Mouse (Mus musculus): Measurements from ENCODE around the gene Desi2.
"Not testable (repeated sequence)": the region's sequence is repeated elsewhere in the genome, so short reads cannot be mapped to it uniquely, and the experiment has no call there.

Desi2 gene

DNA sequence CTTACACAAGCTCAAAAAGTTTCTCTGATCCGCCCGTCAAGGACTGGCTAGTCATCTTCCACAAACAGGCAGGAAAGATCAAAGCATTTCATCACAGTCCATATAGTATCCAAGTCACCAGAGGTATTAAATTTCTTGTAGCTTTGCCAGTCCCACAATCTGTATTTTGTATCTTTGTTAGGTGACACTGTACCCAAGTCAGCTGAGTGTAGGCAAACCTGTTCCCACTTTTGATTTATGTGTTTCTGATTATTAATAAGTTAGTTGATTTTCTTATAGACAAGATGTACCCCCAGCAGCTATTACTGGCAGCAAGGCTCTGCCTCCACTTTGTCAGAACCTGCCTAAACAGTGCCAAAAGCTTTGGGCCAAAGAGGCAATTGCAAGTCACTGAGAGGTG, 71.6 kb downstream of the Desi2 start:
- no peak for DNase-seq (ENCODE audit: low read depth)

DNA sequence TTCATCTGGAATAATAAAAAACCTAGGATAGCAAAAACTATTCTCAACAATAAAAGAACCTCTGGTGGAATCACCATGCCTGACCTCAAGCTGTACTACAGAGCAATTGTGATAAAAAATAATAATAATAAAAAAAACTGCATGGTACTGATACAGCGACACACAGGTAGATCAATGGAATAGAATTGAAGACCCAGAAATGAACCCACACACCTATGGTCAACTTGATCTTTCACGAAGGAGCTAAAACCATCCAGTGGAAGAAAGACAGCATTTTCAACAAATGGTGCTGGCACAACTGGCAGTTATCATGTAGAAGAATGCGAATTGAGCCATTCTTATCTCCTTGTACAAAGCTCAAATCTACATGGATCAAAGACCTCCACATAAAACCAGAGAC, 78.2 kb downstream of the Desi2 start:
- not testable (repeated sequence) for DNase-seq (ENCODE audit: low read depth)

DNA sequence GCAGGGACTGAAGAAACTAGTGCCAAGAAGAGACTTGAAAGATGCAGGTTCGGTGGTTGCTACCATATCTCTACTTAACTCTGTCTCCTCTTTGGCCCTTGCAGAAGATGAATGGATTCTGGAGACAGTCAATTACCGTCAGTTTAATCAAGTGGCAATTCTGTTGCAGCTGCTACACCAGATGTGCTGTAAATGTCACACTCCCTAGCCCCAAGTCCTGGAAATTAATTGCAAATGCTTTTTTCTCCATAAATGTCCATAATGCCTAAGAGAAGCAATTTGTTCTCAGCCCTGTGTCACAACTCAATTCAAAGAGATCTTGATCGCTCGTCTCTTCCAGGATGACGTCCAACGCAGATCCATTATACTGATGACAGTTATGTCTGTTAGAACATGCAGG, 83.4 kb downstream of the Desi2 start:
- no peak for DNase-seq (ENCODE audit: low read depth)

DNA sequence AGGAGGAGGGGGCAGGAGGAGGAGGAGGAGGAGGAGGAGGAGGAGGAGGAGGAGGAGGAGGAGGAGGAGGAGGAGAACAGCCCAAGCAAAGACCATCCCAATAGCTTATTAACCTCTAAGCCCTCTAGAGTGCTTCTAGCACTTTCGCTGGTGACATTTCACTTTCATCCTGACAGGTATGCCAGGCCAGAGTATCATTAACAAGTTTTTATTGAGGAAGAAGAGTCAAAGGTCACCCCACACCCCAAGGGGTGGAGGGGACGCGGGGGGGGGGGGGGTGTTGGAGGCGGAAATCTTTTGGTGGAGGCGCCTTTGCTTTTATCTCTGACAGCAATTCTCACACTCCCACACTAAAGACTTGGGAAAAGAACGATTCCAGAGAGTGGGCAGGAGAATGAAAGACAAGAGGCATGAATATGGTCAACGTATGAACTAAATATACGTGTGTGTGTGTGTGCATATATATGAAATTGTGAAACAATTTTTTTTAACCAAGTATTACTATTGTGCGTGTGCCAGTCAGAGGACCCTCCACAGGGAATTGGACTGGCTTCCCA, 88.0 kb downstream of the Desi2 start:
- no peak for DNase-seq (ENCODE audit: low read depth)

DNA sequence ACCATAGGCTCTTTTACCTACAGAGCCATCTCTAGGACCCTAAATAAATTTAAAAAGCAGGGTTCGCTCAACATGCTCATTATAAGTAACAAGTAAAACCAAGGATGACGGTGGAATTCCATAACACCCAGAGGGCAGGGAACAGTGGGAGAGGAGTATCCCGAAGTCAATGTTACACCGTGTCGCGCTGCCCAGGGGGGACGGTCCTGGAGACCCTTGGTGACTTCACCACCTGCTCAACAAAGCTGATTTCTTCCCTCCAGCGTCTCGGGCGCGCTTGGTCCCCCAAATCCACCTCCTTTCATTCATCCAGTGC, 88.5 kb downstream of the Desi2 start:
- no peak for DNase-seq (ENCODE audit: low read depth)

DNA sequence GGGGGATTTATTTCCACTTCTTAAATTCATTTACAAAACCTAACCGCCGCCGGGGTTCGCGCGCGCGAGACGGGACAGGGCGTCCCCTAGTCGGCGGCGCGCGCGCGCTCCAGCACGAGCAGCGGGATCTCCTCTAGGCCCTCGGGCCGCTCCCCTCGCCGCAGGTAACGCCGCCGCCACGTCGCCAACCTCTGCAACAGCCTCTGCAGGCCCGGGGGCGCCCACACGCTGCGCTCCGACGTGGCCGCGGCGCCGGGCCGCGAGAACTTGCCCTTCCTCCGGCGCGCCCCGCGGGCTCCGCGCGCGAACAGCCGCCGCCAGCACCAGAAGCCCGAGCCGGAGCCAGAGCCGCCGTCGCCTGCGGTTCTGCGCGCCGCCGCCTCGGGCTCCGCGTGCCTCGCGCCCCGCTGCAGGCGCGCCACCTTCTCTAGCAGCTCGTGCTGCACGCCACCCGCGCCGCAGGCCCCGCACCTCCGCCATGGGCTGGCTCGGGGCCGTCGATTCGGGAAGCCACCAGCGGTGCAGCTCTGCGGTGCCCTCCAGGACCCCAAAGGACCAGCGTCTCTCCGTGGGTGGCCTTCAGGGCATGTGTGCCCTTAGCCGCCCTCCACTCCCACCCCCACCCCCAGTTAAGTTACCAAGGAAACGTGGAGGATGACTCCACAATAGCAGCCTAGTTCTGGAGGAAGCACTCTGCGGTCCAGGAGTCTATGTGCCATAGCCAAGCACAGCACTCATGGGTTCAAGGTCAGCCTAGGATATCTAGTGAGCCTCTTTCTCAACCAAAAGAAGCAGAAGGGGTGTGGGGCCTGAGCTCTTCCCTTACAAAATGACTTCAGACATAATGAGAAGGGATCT, 89.1 kb downstream of the Desi2 start:
- no peak for DNase-seq (ENCODE audit: low read depth)

DNA sequence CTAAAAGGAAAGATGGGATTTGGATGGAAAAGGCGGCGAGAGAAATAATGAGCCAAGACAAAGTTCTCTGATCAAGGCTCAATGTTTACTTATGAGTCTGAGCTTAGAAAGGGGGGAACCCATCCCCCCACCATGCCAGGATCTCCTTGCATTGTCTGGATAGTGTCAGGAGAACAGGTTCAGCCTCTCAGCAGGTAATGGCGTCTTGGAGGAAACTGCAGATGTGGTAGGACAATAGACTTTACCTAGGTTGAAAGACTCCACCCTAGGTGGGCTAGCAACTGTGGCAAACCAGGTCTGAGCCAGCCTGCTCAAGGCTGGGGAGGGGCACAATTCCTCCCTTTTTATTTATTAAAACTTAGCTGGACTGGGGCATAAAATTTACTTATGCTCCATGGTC, 96.1 kb downstream of the Desi2 start:
- DNase-seq (ENCODE audit: low read depth), result not testable (repeated sequence)

DNA sequence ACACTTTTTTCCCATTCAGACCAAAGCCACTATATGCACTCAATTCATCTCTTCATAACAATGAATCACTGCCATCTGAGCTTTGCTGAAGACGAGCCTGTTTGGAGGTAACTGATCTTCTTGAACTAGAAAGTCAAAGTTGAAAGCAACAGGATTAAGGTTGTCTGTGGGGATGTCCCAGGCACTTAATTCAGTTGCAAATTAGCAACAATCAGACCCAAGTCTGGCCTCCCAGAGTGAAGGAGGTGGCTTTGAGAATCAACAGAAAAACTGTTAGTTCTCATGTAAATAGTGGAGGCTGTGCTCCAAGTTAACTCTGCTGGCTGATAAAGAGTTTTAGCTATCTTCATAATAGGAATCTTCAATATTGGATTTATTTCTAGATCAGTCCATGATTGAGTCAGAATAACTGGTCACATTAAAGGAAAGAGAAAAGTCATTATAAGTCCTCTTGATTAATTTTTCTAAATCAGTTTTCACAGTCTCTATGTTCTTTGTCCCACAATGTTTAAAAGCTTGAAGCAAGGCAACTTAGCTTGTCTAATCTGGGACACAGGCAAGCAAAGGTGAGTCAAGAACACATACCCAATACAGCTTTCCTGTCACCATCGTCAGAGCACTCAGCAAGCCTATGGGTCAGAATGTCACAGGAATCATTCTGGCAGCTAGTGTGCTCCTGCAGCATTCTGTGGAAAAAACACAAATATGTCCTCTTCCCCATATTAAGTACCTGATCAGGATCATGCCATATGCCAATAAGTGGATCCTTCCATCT, 96.9 kb downstream of the Desi2 start:
- no peak for DNase-seq (ENCODE audit: low read depth)

DNA sequence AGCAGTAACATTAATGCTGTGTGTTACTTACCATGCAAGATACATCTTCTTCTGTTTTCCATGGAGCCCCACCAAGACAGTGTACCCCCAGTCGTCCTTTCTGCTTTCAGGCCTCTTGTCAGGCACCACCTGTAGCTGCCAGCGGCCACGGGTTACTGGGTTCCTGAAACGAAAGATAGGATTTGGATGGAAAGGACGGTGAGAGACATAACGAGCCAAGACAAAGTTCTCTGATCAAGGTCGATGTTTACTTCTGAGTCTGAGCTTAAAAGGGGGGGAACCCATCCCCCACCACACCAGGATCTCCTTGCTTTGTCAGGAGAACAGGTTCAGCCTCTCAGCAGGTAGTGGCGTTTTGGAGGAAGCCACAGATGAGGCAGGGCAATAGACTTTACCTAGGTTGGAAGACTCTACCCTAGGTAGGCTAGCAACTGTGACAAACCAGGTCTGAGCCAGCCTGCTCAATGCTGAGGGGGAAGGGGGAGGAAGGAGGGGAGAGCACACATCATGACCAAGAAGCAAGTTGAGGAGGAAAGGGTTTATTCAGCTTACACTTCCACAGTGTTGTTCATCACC, 100.5 kb downstream of the Desi2 start:
- no peak for DNase-seq (ENCODE audit: low read depth)

DNA sequence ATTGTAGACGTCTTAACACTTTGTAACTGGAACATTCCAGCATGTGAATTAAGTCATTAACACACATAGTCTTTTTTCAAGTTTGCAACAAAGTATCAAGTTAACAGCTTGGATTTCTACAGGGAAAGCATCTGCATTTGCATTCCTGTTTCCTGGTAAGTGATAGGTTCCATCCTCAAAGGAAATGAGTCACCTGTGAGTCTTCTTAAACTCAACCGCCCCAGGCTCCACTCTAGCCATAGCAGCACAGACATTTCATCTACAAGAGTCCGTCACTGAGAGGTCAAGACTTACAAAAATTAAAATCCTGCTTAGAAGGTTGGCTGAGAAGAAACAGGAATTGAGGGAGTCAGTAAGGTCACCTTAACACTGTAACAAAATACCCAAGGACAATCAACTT, 104.5 kb downstream of the Desi2 start:
- no peak for DNase-seq (ENCODE audit: low read depth)

DNA sequence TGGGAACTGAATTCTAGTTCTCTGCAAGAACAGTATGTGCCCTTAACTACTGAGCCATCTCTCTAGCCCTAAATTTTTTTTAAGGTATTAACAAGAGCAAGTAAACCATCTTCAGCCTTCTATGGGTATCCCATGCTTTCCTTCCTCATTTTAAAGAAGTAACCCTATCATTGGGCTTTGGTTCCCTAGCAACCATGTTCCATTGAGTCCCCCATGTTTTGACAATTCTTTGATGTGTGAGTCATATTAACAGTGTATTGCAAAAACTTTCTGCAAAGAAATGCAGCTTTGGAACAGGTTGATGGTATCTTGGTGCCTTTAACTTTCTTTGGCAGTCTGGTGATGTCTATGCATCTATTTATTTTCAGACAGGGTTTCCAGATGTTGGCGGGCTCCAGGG, 106.8 kb downstream of the Desi2 start:
- DNase-seq (ENCODE audit: low read depth), result no peak

DNA sequence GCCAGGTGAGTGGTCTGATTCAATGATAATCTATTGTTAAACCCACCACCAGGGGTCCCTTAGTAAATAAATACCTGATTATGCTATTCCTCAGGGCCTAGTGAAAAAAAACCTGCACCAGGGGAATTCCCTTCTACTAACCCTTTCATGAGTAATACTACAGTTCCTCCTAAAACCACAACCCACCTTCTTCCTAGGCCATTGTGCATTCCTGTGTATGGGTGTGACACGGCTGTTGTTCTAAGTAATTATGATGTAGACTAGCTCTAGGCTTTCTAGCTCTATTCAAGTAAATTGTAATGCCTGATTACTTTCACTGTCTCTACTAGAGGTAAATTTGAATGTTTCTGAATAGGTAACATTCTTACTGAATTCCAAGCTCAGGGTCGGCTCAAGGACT, 114.0 kb downstream of the Desi2 start:
- DNase-seq (ENCODE audit: low read depth), result not testable (repeated sequence)

DNA sequence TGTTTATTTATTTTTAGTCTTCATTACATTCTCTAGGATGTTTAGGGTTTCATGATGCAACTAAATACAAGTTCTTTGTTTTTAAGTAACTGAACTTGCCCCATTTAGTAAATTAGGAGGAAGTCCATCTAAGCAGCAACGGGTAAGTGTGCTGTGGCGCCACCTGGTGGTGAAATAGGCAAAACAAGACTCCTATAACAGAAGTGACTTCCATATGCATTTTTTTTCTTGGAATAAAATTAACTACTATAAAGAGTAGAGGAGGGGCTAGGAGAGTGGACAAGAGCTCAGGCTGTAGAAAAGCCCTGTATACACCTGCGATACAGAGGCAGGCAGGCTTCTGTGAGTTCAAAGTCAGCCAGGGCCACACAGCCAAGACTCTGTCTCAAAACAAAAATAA, 116.2 kb downstream of the Desi2 start:
- peak; percentile 83 for DNase-seq (ENCODE audit: low read depth)

Measured in naive thymus-derived CD4-positive, alpha-beta T cell, adult 2 months (primary cell).